Mouse (Mus musculus): ENCODE measurements at regions not wholly inside any gene's neighbourhood (a gene's known extent, or its start where the extent isn't known, plus 50 kb on each side); places are given as distances from the start of the nearest gene placed in this dataset.

DNA sequence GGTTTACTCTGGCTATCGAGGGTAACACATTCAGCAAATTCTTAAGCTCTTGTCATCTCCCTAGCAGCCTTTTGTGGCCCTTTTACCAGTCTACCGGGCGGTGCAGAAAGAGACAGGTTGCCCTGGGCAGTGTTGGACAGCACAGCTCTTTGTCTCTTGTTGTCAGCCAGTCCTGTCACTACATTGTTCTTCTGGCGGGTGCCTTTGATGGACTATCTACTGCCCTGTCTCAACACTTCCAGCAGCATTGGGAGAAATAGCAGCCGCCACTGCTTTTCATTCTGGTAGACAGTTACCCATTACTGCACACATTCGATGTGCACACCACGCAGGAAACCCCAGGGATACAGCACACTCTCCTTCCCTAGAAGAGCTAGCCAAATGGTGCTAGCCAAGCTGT is 132.7 kb upstream of the Gm10181 start:
- Histone ChIP-seq H3K4me1 (peaks cover 4% of the 10 kb centered on the region; the same call in 1 of the 2 replicates), H3K36me3 (no peaks in the 10 kb centered on the region), H3K4me3 (no peak overlapping the region), H3K4me2 (replicated peaks) (no peak overlapping the region), H3K27me3 (peaks cover 7% of the 10 kb centered on the region; the same call in 1 of the 2 replicates), H3K9me3 (replicated peaks) (no peaks in the 10 kb centered on the region), H3K27ac (no peak overlapping the region), H3K9ac (no peak overlapping the region)
- 20% methylated on average over 7 of the region's 7 CpGs for WGBS
- no peak for ATAC-seq (ENCODE audit: low FRiP score)

DNA sequence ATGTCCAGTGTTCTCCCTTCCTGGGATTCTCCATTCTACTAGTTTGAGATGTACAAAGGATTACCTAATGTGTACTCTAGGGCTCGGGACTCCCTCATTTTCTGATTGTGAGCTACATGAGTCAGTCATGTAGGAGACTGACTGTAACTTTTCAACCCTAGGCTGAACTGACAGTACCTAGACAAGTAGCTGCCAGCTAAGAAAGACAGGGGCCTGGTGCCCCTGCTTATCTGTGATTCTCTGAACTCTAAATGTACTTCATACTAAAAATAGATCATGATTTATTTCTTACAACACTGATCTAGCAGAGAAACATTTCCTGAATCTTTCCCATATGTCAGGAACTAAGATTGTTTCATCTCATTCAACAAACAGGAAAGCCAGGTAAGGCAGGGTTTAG is 125.9 kb upstream of the Gm10181 start:
- no peak overlapping the region for H3K4me2 ChIP-seq (replicated peaks)
- no peak for ATAC-seq (ENCODE audit: low FRiP score)
- H3K27me3 ChIP-seq = no peaks in the 10 kb centered on the region
- H3K4me3 ChIP-seq = no peak overlapping the region
- no peak overlapping the region for H3K9ac ChIP-seq
- H3K27ac ChIP-seq = no peak overlapping the region
- H3K9me3 ChIP-seq (replicated peaks) = no peaks in the 10 kb centered on the region
- H3K36me3 ChIP-seq = no peaks in the 10 kb centered on the region
- 89% methylated on average over 1 of the region's 1 CpGs for WGBS
- no peaks in the 10 kb centered on the region for H3K4me1 ChIP-seq

DNA sequence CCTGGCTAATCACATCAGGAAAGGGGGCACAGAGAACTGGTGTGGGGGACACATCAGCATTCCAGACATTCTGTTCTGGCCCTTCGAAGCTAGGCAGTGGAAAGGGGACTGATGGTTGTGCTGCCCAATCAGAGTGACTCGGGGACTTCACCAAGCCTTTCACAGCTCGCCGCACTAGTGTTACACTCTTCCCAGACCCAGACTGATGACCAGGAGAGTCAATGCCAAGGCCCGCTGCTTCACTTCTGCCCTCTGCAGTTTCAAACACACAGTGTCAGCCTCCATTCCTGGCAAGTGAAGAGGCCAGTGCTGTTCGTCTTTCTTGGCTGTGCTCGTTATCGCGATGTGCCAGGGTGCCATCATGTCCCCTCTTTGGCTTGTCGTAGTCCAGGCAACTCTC is 121.7 kb upstream of the Gm10181 start:
- peak; percentile 67 for ATAC-seq (ENCODE audit: low FRiP score)

DNA sequence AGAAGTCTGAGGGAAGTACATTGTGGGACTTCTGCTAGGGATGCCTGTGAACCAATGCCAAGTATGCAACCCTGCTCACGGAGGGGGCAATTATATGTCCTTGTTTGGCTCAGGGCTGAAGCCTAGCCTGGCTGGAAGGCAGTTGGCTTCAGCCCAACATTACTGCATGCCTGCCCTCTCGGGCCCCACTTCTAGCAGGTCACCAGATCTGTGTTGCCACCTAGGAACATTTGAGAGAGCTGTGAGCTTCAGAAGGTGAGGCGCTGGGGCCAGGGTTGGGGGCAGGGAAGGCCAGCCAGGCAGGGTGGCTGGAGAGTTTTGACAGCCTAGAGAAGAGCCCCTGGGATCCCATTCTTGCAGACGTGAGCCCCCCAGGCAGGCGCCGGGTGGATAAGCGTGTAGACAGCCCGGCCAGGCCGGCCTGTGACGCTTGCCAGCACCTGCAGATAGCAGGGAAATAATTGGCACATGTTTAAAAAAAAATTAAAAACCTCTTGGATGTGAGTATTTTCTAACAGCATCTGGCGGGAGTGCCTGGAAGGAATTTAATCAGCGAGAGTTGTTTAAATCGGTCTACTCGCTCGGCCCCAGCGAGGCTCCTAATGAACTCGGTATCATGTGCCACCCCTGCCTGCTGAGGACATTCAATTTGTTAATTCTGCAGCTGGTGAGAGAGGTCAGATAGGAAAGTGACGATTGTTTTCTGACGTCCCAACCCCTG is 115.0 kb upstream of the Gm10181 start:
- H3K9me3 ChIP-seq (replicated peaks) = no peaks in the 10 kb centered on the region
- H3K4me1 ChIP-seq = peaks cover 13% of the 10 kb centered on the region
- H3K36me3 ChIP-seq = no peaks in the 10 kb centered on the region
- peak overlapping the region; percentile 48 for H3K4me2 ChIP-seq (replicated peaks)
- peak; percentile 87 for ATAC-seq (ENCODE audit: low FRiP score)
- no peak overlapping the region for H3K9ac ChIP-seq
- WGBS = 9% methylated on average over 19 of the region's 19 CpGs
- H3K27ac ChIP-seq = peak overlapping the region; percentile 40
- H3K27me3 ChIP-seq = no peaks in the 10 kb centered on the region
- H3K4me3 ChIP-seq = peak overlapping the region; percentile 15

More for the DNA sequence above, 121.7 kb upstream of the Gm10181 start:
- Histone ChIP-seq H3K9ac (no peak overlapping the region), H3K27me3 (no peaks in the 10 kb centered on the region), H3K9me3 (replicated peaks) (no peaks in the 10 kb centered on the region), H3K4me2 (replicated peaks) (no peak overlapping the region), H3K4me1 (no peaks in the 10 kb centered on the region), H3K4me3 (no peak overlapping the region), H3K36me3 (no peaks in the 10 kb centered on the region), H3K27ac (no peak overlapping the region)
- WGBS = 73% methylated on average over 10 of the region's 10 CpGs

DNA sequence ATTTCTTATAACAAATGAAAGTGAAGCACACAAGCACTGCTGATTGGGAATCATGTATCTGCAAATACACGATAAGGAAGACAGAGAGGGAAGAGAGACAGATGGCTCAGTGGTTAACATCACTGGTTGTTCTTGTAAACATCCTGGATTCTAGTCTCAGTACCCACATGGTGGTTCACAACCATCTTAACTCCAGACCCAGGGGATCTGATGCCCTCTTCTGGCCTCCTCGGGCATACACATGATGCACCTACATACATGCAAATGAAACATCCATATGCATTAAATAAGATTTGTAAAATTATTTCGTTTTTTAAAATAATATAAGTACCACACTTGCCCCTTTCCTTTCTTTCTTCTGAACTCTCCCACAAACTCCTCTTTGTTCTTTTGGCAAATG is 106.4 kb upstream of the Gm10181 start:
- Histone ChIP-seq H3K9me3 (replicated peaks) (no peaks in the 10 kb centered on the region), H3K4me3 (no peak overlapping the region), H3K36me3 (no peaks in the 10 kb centered on the region), H3K4me1 (no peaks in the 10 kb centered on the region), H3K27ac (no peak overlapping the region), H3K27me3 (no peaks in the 10 kb centered on the region), H3K9ac (no peak overlapping the region), H3K4me2 (replicated peaks) (no peak overlapping the region)
- no peak for ATAC-seq (ENCODE audit: low FRiP score)
- 67% methylated on average over 3 of the region's 3 CpGs for WGBS

DNA sequence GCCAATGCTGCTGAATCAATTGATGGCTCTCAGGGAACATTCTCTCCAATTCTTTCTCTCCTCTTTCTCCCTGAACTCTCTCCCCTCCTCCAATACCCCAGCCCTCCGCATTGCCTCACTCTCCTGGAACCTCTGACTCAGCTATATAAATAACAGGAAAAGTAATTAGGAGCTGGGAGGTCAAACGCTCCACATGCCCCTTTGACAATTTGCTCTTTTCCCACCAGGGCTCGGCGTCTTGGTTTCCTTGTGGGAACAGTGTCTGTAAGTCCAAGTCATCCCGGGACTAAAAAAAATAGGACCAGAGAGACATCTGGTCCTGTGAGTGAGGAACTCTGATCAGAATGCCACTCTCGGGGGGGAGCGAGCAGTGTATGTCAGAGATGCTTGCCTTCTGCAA is 94.7 kb upstream of the Gm10181 start:
- H3K9ac ChIP-seq = no peak overlapping the region
- H3K4me1 ChIP-seq = no peaks in the 10 kb centered on the region
- no peaks in the 10 kb centered on the region for H3K27me3 ChIP-seq
- ATAC-seq (ENCODE audit: low FRiP score) = no peak
- H3K4me3 ChIP-seq = no peak overlapping the region
- no peaks in the 10 kb centered on the region for H3K9me3 ChIP-seq (replicated peaks)
- H3K36me3 ChIP-seq = no peaks in the 10 kb centered on the region
- no peak overlapping the region for H3K4me2 ChIP-seq (replicated peaks)
- WGBS = 51% methylated on average over 7 of the region's 7 CpGs
- no peak overlapping the region for H3K27ac ChIP-seq

DNA sequence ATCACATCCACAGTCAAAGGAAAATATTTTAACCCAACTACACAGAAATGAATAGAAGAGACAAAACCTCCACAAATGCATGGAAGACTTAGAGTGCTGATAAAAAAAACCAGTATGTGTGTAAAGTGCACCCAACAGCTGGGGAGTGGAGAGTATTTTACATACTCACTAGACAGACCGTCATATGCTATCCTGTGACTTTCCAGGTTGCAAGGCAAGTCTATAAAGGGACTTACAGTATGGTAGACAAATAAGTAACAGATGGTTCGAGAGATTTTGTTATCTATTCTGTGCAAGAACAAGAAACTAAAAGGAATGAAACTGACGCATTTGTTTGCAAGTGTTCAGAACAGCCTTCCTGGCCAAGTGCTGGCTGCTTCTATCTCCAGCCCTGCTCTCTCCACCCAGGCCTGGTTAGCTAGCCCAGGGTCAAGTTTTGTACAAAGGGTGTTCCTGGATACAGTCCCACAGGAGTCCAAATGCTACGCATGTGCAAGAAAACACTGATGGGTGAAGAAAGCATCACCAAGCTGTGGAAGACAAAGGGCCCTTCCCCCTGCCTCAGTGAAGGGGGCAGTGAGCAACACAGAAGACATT is 68.0 kb upstream of the Gm10181 start:
- Histone ChIP-seq H3K4me2 (replicated peaks) (no peak overlapping the region), H3K9me3 (replicated peaks) (no peaks in the 10 kb centered on the region), H3K4me3 (no peak overlapping the region), H3K27ac (no peak overlapping the region), H3K36me3 (no peaks in the 10 kb centered on the region), H3K9ac (no peak overlapping the region), H3K4me1 (no peaks in the 10 kb centered on the region), H3K27me3 (no peaks in the 10 kb centered on the region)
- 72% methylated on average over 4 of the region's 4 CpGs for WGBS
- ATAC-seq (ENCODE audit: low FRiP score) = no peak

DNA sequence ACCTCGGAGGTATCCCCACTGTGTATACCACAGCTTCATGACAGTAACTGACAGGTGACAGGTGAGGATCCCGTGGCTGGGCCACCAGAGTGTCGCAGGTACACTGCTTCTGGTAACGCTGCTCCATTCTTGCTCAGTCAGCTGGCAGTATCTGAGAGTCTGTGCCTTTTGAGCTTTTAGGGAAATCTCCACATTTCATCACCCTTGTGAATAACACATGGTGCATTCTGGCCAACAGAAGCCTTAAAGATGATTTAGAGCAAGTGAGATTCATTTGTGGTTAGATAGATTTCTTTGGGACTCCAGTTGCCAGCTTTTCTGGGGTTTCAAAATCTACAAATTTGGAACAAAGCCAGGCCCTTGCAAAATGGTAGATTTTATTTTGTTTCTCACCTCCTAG is 66.8 kb upstream of the Gm10181 start:
- H3K4me2 ChIP-seq (replicated peaks) = no peak overlapping the region
- H3K4me3 ChIP-seq = no peak overlapping the region
- no peak overlapping the region for H3K27ac ChIP-seq
- no peak overlapping the region for H3K9ac ChIP-seq
- no peaks in the 10 kb centered on the region for H3K27me3 ChIP-seq
- WGBS = 78% methylated on average over 4 of the region's 4 CpGs
- H3K4me1 ChIP-seq = no peaks in the 10 kb centered on the region
- H3K9me3 ChIP-seq (replicated peaks) = no peaks in the 10 kb centered on the region
- no peak for ATAC-seq (ENCODE audit: low FRiP score)
- H3K36me3 ChIP-seq = no peaks in the 10 kb centered on the region

DNA sequence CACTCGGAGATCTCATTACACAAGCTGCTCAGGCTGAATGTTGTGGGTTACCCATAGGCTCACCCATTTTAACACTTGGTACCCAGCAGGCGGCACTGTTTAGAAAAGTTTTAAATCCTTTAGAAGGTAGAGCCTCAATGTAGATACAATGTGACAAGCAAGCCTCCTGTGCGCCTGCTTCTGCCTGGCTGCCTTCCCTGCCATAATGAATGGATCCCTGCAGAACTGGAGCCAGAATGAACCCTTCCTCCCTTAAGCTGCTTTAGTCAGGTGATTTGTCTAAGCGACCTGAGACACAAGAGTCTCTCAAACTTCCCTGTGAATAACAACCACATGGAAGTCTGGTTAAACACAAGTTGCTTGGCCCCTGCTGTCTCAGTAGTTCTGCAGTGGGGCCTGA is 64.7 kb upstream of the Gm10181 start:
- Histone ChIP-seq H3K9ac (no peak overlapping the region), H3K27ac (no peak overlapping the region), H3K9me3 (replicated peaks) (no peaks in the 10 kb centered on the region), H3K4me3 (no peak overlapping the region), H3K36me3 (no peaks in the 10 kb centered on the region), H3K27me3 (no peaks in the 10 kb centered on the region), H3K4me1 (no peaks in the 10 kb centered on the region), H3K4me2 (replicated peaks) (no peak overlapping the region)
- ATAC-seq (ENCODE audit: low FRiP score) = no peak
- 63% methylated on average over 4 of the region's 4 CpGs for WGBS

DNA sequence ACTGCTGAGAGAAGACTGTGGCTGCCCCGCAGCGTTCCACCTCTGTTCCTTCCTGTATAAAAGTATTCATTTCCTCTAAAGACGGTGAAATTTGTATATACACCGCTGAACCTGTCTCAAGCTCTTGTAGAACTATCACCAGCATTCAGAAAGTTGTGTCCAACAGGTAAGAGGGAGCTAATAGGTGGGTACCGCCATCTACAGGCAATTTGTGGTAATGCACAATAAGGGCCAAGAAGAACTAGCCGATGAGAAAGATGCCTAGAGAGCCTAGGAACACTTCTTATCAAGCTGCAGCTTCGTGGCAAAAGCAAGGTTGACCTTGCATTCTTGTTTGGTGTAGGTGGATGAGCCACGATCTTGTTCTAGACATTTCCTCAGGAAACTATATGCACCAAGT is 61.6 kb upstream of the Gm10181 start:
- ATAC-seq (ENCODE audit: low FRiP score) = no peak
- H3K27ac ChIP-seq = no peak overlapping the region
- H3K27me3 ChIP-seq = no peaks in the 10 kb centered on the region
- no peak overlapping the region for H3K4me3 ChIP-seq
- 10% methylated on average over 8 of the region's 8 CpGs for WGBS
- no peak overlapping the region for H3K9ac ChIP-seq
- H3K4me1 ChIP-seq = no peaks in the 10 kb centered on the region
- H3K4me2 ChIP-seq (replicated peaks) = no peak overlapping the region
- no peaks in the 10 kb centered on the region for H3K9me3 ChIP-seq (replicated peaks)
- H3K36me3 ChIP-seq = no peaks in the 10 kb centered on the region

DNA sequence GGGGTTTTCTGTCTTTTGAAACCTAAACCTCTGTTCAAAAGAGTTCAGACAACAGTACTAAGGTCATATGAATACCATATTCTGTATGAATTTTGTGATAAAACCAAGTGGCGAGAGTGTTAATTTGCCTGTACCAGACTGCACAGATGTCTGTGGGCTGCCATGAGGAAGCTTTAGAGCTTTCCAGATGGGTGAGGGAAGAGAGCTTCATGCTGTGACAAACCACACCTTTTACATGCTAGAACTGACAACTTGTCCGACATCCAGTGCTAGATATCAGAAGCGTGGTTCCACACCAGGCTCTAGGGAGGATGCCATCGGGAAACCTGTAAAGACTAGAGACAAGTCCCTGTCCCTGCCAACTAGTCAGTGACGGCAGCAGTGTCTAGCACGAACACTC is 60.9 kb upstream of the Gm10181 start:
- 69% methylated on average over 6 of the region's 6 CpGs for WGBS
- H3K27ac ChIP-seq = no peak overlapping the region

DNA sequence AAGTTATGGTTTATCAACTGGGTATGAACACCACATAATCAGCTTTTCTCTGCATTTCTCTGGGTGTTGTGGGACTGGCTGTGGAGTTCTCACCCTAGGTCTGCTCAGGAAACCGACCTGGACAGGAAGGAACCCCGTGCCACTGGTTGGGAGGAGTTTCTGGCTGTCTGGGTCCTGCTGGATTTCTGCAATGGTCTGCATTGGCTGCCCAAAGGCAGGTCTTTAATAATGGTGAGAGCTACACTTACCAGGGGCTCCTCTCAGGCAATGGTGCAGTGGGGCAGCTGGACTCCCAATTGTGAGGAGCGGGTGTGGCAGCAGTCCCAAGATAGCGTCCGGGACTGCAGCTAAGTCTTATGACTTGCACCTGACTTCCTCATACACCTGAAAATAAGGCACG is 57.8 kb upstream of the Gm10181 start:
- H3K4me3 ChIP-seq = no peak overlapping the region
- no peak overlapping the region for H3K4me2 ChIP-seq (replicated peaks)
- no peak overlapping the region for H3K27ac ChIP-seq
- no peaks in the 10 kb centered on the region for H3K9me3 ChIP-seq (replicated peaks)
- H3K4me1 ChIP-seq = no peaks in the 10 kb centered on the region
- 89% methylated on average over 6 of the region's 6 CpGs for WGBS
- no peak overlapping the region for H3K9ac ChIP-seq
- no peaks in the 10 kb centered on the region for H3K27me3 ChIP-seq
- H3K36me3 ChIP-seq = no peaks in the 10 kb centered on the region
- no peak for ATAC-seq (ENCODE audit: low FRiP score)

More for the DNA sequence above, 60.9 kb upstream of the Gm10181 start:
- H3K4me2 ChIP-seq (replicated peaks) = no peak overlapping the region
- no peaks in the 10 kb centered on the region for H3K36me3 ChIP-seq
- no peaks in the 10 kb centered on the region for H3K4me1 ChIP-seq
- H3K27me3 ChIP-seq = no peaks in the 10 kb centered on the region
- no peak overlapping the region for H3K4me3 ChIP-seq
- no peaks in the 10 kb centered on the region for H3K9me3 ChIP-seq (replicated peaks)
- no peak for ATAC-seq (ENCODE audit: low FRiP score)
- no peak overlapping the region for H3K9ac ChIP-seq

All from hindbrain, embryonic 12.5 days (tissue).